Mouse (Mus musculus): Measurements from ENCODE around the gene Tacc2.
"Not testable (repeated sequence)": the region's sequence is repeated elsewhere in the genome, so short reads cannot be mapped to it uniquely, and the experiment has no call there.

Gene Tacc2

DNA sequence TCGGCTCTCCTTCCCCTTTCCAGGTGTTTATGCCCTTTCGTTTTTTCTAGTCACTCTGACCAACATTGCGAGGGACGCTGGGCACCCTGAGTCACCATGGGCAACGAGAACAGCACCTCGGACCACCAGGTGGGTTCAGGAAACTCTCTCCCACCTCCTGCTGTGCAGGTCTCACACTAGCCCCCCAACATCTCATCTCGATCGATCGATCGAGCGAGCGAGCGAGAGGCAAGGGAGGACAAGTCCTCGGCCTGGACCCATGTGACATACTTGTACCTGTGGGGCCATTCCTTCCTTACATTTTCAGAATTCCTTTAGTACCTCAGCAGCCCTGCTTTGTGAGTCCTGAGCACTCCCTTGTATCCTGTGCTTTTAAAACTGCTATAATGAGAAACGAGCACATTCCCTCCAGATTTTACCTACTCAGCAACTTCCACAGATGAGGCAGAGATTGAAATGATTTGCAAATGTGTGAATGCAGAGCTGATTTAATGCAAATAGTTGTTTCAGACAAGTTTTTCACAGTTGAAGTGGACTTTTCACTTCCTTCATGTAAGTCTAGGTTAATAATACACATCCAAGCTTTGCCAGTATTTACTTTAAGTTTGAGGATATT is at the start of gene Tacc2:
Tacc2 (plus strand) TSS at position 51 of the 616 bp plus-strand sequence.
- DNase-seq, result no peak

DNA sequence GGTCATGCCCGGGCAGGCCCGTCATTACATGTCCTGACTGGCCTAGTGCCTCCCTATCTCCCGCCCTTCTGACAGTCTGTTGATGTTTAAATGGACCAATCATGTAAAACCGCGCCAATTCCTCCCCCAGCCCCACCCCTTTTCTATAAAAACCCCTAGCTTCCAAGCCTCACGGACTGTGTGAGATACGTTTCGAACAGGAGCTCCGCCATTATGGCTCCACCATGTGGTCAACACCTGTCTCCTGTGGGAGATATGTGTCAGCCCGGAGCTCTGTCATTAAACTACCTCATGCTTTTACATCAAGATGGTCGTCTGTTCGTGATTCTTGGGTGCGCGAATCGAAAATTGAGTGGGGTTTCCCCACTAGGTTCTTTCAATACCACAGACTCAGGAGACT is 46.1 kb upstream of the Tacc2 start:
- not testable (repeated sequence) for DNase-seq

DNA sequence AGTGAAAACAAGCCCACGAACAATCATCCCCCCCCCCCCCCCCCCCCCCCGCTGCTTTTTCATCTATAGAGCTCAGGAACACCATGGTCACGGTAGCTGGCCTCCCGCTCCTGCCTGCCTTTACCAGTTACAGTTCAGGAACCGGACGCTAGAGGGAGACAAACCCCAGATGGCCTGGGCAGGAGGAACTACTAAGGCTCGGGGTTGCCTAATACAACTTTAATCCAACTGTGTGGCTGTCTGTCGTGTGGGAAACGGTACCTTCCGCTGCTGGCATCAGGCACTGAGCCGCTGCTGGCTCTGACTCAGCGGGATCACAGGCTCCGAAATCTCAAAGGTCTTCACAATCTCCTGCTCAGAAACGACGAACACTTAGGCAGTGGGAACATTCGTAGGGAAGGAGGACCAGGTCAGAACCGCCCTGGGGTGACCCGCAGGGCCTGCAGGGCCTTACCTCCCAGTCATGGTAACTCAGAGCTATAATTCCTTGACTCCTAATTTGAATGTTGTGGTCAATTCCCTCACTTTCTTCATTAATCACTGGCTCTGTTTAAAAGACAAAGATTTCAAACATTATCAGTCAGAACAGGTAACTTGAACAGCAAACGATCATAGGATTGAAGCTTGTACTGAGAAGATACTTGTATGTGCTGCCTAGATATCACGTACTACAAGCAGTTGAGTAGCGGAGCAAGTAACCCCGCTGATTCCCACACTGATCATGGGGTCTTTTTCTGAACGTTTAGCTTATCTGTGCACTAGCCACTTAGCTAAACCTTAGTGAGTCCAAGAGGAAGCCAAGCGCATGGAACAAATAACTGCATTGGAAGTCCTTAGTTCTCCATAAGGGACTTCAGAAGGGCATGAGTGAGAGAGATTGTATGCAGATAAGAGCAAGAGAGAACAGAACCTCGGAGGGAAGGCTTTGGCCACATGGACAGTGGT is 43.6 kb upstream of the Tacc2 start:
- peak; percentile 74 for DNase-seq

DNA sequence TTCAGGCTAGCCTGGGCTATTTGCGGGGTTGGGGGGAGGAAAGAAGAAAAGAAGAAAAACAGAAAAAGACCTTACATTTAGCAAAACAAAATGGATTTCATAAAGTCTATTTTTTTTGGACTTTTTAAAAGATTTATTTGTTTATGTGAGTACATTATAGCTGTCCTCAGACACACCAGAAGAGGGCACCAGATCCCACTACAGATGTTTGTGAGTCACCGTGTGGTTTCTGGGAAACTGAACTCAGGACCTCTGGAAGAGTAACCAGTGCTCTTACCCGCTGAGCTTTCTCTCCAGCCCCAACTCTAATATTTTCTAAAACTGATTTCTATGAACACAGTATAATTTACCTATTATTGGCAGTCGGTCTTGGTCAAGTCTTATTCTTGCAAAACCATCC is 42.1 kb upstream of the Tacc2 start:
- DNase-seq, result no peak

DNA sequence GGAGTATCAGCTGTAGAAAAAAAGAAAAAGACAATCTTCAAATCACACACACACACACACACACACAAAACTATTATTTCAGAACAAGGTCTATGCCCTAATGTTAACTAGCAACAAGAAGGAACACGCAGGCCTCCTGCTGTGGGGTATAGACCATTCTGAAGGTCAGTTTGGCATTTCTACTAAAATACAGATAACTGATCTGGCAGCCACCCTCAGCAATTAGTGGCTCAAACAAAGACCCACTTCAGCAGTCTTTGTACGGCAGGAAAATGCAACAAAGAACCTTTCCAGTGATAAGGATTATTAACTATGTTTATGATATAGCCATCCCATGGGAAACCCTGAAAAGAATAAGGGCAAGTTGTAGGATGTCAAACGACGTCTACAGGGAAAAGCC is 40.2 kb upstream of the Tacc2 start:
- DNase-seq, result no peak

DNA sequence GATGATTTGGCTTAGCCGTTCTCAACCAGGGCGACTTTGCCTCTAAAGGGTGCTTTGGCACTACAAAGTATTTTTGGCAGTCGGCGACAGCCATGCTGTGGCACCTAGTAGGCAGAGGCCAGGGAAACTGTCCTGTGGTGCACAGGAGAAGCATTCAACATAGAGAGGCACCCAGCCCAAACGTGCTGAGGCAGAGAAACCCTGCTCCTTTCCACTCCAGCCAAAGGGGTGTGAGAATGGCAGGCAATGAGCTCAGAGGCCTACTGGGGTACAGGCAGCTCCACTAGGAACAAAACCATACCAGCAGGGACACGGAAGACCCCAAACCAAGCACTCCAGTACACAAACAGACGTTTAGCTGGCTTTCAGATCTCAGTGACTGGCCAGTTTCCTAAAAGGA is 37.1 kb upstream of the Tacc2 start:
- no peak for DNase-seq

DNA sequence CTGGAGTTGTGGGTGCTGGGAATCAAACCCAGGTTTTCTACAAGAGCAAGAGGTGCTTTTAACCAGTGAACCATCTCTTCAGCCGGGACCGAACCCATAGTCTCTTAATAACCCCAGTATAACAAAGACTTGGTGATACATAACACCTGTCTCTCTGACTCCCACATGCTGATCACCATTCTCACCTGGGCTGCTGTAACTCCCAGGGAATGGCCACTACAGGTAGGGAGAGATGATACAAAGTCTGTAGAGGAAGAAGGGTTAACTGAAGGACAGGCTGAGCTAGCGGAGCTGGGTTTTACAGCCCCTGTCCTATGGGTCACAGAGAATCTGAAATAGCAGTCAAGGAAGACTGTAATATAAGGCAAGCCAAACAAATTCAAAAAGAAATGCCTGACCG is 34.1 kb upstream of the Tacc2 start:
- DNase-seq, result no peak

DNA sequence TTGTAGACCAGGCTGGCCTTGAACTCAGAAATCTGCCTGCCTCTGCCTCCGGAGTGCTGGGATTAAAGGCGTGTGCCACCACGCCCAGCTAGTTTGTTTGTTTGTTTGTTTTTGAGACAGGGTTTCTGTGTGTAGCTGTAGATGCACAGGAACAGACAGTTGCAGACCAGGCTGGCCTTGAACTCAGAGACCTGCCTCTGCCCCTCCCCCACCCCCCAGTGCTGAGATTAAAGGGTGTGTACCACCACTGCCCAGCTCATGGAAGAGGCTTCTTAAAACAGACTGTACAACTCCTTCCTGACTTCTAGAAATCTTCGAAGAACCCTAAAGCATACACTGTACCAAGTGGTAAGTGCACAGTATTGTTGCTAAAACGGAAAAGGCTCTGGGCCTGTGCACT is 31.8 kb upstream of the Tacc2 start:
- no peak for DNase-seq

DNA sequence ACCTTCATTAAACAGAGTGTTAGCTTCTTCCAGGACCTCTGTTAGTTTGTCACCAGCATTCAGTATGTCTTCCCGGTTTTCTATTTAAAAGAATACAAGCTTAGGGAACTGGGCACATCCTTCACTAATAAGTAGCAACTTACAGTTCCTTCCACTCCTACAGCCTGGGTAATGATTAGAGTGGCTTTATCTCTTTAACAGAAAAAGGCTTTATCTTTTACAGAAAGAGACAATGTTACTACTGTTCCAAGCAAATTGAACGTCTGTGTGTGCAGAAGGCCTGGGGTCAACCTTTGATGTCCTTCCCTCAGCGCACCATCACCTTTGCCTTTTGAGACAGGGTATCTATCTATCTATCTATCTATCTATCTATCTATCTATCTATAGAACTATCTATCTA is 31.3 kb upstream of the Tacc2 start:
- no peak for DNase-seq

DNA sequence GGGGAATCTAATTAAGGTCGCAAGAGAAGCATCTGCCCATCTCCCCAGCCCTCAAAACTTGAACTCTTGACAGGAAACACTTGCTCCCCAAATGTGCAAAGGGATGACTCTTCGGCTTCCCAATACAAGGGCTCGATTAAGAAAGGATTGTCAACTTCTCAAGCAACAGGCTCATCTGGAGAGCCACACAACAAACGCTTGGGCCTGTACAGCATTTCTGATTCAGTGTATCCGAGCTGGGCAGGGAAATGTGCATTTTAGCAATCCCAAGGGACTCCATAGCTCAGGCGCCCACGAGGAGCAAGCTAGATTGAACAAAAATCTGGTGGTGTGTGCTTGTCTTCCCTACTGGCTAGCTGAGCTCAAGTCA is 30.8 kb upstream of the Tacc2 start:
- DNase-seq, result no peak

DNA sequence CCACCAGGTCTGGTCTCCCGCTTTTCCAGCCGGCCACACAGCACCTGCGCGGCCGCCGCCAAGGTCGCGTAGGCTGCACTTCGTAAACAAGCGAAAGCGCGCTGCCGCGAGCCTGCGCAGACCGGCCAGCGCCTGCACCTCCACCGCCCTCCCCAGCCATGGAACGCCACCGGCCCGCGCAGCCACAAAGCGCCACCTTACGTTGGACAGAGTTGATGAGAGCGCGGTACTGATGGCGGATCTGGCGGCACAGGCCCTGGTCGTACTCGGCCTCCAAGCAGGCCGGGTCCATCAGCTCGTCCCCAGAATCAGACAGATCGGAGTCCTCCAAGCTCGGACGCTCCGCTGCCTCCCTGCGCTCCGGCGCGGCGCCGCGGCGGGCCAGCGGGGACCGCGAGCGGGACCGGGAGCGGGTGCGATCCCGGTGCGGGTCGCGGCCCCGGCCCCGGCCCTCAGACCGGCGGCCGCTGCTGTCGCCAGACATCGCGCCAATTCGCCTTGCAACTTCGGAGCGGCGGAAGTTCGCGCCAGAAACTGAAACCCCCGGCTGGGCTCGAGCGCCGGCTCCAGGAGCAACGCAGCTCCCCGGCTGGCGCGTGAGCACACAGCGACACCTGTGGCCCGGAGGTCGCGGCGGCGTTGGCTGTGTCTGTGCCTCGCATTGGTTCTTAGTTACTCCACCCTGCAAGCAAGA is 30.3 kb upstream of the Tacc2 start:
- peak; percentile 89 for DNase-seq

DNA sequence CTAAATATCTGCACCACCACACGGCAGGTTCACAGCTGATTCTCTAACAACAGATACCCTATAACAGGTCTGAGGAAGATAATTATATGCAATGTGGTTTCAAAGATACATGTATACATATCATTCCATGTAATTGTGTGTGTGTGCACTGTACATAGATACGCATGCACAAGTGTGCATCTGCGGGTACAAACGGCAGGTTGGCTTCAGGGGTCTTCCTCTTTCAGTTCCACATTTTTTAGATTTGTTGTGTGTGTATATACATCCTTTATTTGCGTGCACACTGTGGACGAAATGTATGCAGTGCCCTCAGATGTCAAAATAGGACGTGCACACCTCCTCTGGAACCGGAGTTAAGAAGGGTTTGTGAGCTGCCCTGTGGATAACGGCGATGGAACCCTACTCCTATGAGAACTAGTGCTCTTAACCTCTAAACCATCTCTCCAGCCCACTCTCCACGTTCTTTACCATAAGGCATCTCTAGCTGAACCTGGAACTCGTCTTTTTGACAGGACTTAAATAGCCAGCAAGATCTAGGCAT is 29.5 kb upstream of the Tacc2 start:
- no peak for DNase-seq

DNA sequence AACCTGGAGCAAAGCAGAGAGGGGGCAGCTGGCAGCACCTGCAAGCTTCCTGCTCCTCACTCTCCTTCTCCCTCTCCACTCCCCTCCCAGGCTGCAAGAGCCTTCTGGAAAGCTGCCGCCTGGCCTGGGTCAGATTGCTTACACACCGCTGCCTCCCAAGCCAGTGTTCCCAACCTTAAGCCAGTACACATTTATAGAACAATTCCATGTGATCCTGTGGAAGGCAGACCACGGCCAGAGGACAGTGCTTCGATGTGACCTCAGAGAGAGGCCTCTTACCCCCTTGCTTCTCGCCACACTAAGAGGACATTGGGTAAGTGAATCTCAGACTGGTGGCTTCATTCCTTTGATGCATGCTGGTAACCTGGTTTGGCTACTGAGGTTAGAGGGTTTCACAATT is 24.5 kb upstream of the Tacc2 start:
- no peak for DNase-seq

DNA sequence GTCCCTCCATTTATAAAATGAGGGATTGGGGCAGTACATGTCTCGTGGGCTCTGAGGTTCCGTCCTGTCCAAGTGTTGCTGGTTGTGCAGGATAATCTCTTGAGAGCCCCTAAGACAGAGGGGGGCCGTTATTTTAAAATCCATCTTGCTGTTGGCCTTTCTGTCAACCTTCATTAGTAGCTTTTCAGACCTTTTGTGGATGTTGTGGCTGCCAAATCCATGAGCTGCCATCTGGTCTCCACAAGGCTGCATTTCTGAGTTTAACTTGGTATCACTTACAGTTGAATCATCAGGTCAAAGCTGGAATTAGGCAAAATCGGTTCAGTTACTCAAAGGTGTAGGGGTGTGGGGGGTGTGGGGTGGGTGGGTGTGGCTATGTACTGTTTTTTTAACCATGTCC is 23.9 kb upstream of the Tacc2 start:
- no peak for DNase-seq

DNA sequence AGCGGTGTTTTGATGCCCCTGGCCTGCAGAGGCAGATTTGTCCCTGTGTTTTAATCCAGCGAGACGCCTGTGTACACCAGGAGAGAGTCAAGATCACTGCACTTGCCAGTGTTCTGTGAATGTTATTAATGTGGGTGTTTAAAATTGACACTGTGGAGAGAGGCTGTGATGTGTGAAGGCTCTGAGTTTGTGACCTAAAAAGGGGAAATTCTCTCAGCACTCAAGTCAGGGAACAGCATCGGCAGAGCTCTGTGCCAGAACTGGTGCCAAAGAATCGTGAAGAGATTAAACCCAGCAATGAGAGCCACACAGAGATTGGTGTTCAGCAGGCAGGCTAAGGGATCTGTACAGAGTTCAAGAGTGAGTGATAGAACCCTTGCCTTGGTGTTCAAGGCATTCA is 21.6 kb upstream of the Tacc2 start:
- DNase-seq, result no peak

DNA sequence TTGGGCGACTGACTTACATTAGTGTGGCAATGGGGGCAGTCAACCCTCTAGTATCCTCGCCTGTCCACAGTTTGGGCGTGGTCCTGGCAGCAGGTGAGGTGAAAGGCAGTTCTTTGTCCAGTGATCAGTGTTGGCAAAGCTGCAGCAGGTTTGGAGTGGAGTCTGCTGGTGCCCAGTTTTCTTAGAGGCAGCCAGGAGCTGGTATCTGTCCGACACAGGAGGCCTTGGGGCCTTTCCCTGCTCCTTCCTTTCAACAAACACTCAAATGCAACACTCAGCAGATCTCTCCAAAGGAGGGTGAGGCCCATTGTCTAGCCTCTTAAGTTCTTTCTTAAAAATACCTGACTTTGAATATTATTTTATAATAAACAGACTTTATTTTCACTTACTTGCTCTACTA is 18.6 kb upstream of the Tacc2 start:
- DNase-seq, result no peak

DNA sequence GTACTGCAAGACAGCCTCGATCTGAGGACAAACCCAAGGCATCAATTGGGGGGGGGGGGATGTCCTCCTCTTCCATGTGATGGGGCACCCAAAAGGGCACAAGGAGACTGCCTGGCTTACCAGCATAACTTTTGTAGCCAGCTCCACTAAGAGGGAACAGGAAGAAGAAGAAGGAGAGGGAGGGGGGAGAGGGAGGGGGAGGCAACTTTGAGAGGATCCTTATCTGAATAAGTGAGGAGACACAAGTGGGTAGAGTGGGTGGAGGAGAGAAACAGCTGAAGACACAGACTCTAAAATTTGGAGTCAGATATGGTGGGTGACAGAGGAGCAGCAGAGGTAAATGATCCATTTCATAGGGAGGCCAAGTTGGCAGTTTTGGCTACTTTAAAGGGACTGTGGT is 16.3 kb upstream of the Tacc2 start:
- no peak for DNase-seq

DNA sequence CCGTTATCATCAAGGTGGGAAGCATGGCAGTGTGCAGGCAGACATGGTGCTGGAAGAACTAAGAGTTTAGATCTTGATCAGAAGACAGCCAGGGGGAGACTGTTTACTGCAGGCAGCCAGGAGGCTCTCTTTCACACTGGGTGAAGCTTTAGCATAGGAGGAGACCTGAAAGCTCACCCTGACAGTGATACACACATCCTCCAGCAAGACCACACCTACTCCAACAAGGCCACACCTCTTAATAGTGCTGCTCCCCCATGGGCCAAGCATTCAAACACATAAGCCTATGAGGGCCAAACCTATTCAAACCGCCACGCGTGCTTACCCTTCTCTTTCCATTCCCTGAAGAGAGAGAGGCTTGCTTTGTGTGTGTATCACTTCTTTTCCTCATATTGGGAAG is 14.0 kb upstream of the Tacc2 start:
- DNase-seq, result no peak

DNA sequence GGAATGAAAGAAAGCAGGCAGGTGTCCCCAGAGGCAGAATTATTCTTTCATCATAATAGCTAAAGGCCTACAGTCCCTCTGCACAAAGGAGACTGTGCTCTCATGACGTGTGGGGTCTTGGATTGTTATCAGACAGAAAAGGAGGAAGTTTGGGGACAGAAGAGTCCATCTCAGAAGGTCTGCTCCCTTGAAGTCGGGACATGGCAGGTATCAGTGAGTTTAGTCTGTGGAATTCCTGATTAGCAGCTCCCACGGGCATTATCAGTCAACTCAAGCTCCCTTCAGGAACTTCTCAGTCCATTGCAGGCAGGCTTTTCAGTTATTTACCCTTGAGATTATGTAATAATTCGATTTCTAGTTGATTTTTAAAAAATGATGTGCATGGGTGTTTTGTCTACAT is 13.4 kb upstream of the Tacc2 start:
- no peak for DNase-seq

DNA sequence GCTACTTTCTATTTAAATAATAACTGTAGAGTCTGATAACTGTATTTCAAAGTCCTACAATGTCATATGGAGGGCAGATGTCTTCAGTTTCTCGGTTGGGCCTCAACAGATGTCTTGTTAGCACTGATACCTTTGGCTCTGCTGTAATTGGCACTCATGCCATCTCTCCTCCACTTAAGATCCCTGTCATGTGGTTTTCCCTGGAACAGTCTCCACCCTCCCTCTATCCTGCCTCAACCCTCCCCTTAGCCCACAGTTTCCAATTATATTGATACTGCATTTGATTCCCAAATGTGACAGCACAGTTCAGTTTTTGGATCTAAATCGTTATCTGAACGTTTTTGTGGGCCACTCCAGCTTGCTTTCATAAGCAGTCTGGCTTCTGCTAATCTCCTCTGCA is 12.6 kb upstream of the Tacc2 start:
- DNase-seq, result no peak

DNA sequence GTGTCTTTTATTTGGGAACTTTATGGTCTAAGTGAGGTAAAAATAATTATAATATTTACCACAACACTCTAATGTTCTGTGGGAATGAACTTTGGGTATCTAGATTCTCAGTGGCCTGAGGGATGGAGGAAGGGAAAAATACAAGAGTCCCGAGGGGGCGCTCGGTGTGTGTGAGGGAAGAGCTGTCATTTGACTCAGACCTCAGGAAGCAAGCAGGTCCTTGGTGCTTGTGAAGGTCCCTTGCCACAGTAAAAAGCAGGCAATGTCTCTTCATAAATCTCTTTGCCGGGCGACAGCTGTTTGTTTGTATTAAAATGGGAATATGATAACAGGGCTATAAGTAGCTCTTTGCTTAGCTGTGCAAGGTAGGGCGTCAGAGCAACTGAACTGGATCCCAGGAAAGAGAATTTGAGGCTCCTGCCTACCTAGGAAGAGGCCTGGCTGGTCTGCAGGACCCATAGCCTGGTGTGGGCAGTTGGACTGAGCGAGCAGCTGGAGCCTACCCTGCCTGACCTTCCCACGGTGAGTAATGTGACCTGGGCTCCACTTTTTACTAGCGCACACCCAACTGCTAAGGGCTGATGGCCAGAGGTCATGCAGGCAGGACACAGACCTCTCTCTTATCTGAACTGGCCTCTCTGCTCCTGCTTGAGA is 8.3 kb upstream of the Tacc2 start:
- DNase-seq, result no peak

DNA sequence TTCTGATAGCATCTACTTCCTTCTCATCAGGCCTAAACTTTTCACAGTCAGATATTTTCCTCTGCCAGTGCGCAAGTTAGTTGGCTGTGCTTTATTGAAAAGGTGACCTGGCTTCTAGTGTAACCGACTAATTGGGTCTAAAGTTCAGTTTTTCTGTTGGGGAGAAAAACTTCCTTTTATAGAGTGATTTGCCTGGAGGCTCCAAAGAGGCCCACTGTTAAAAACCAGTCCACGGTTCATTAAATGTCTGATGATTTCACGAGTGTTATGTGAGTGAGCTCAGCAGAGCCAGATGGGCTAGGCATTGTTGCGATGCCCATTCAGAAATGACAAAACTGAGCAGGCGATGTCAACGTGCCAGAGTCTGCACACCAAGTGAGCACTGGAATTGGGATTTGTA is 6.8 kb upstream of the Tacc2 start:
- no peak for DNase-seq

DNA sequence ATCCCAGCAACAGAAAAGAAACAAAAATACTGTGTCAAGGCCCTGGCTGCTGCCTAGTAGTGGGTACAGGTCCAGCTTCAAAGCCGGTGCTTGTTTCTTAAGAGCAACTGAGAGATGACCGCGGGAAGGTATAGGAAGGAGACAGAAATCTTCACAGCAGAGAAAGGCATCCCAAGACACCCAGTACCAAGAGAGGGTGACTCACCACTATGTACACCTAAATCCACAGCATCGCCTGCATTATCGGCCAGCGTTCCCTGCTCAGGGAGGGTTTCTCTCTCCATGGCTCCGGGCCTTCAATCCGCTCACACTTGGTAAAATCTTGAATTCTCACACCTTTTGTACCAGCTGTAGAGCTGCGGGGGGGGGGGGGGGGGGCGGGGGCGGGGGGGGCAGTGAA is 4.4 kb upstream of the Tacc2 start, which contains the start of gene Nsmce4a:
Nsmce4a (minus strand) TSS at position 298 of the 400 bp plus-strand sequence.
- DNase-seq, result no peak

Measured in layer of hippocampus, adult 9-11 months (tissue).